Mouse (Mus musculus) bone marrow, adult 2 months (tissue): Measurements from ENCODE around the gene Slc38a6.

Experiments
- CTCF ChIP-seq: fragments of 200-500 bp; IDR thresholded peaks from 2 replicates; pipeline ENCODE4 v1.5.1; 2011; ENCODE audit warnings: low read length, control low read depth; ENCODE audit not compliant: control insufficient read depth, insufficient read depth
- POLR2A ChIP-seq: fragments of 200-500 bp; IDR thresholded peaks from 2 replicates; pipeline ENCODE4 v1.6.1; 2011; ENCODE audit warnings: low read depth, mild to moderate bottlenecking, control low read depth, low read length, borderline replicate concordance; ENCODE audit not compliant: control insufficient read depth

GRCm38 (mm10) chr12:73378026-73378425, 91.4 kb downstream of the Slc38a6 start:
- TF ChIP-seq POLR2A: no peak
- no peak for TF ChIP-seq CTCF
